Mouse (Mus musculus) E14TG2a.4 (cell line): ENCODE data around the gene Eif4g2.

ENCODE experiments used
- CTCF ChIP-seq: conservative IDR thresholded peaks from 2 replicates; pipeline ENCODE4 v1.5.1; 2014; ENCODE audit warnings: low read length
- POU5F1 ChIP-seq: IDR thresholded peaks from 2 replicates; pipeline ENCODE4 v1.6.1; 2014; ENCODE audit warnings: low read length, borderline replicate concordance

GRCm38 (mm10) chr7:111029046-111029553, 53.7 kb downstream of the Eif4g2 start:
- no peak for TF ChIP-seq CTCF
- no peak for TF ChIP-seq POU5F1
